Mouse (Mus musculus): Measurements from ENCODE around the gene Jmjd1c.

GRCm38 (mm10) chr10:67209916-67210675 lies 114.2 kb downstream of the Jmjd1c start:
- no peak for TF ChIP-seq POLR2A (IDR thresholded peaks at IDR 0.05; ENCODE audit: extremely low read depth, insufficient read depth, low read length)
- TF ChIP-seq CTCF (IDR thresholded peaks at IDR 0.05; ENCODE audit: extremely low read depth, insufficient read depth, low read length) = no peak
